Mouse (Mus musculus): Measurements from ENCODE around the gene C9. TPM values are rescaled to one million over a fixed set of nuclear protein-coding genes. Genes with fewer than 3 reads are reported as not detected.

Gene C9
- polyA plus RNA-seq (2012; rRNA removed) = 0.10 TPM in 1 of 2 replicates, not detected in the other

DNA sequence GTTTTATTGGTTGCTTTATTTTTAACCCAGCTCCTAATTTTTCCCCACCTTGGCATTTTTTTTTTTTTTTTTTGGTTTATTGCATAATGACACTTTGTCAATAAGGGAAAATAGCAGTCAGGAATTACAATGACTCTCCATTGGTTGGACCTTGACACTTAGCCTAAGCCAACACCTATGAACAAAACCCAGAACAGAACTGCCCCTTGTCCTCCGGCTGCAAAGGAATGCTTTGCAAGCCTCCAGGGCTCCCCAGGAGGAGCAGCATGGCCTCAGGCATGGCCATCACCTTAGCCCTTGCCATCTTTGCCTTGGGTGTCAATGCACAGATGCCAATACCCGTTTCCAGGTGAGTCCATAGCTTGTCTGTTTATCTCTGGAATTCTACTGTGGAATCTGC is at the start of gene C9:
Gene C9 (plus strand): TSS at position 193 of the 400 bp plus-strand sequence.
- no peak for DNase-seq (ENCODE audit: low read depth)
- TF ChIP-seq CTCF (IDR thresholded peaks at IDR 0.05; ENCODE audit: borderline replicate concordance, extremely low read depth, insufficient read depth, insufficient read length) = no peak
- TF ChIP-seq POLR2A (IDR thresholded peaks at IDR 0.05; ENCODE audit: borderline replicate concordance, extremely low read depth, insufficient read depth, insufficient read length, poor library complexity, severe bottlenecking) = no peak

DNA sequence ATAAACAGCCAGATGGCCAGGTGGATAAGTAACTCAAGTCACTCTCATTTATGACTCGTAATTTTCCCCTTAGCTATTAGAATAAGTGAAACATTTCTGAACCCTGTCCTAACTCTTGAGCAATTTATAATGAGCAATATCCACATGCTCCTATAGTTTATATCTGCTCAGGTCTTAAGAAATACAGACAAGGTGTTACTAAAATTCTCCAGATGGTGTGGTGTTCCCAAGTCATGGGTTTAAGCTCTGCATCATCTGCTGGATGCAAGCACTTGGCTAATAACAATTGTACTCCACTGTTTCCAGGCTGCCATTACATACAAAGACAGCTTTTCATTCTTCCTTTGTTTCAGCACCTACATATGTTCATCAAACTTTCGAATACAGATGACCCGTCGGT is 46.9 kb upstream of the C9 start:
- TF ChIP-seq POLR2A (IDR thresholded peaks at IDR 0.05; ENCODE audit: borderline replicate concordance, extremely low read depth, insufficient read depth, insufficient read length, poor library complexity, severe bottlenecking) (no peak), CTCF (IDR thresholded peaks at IDR 0.05; ENCODE audit: borderline replicate concordance, extremely low read depth, insufficient read depth, insufficient read length) (no peak)
- DNase-seq (ENCODE audit: low read depth) = no peak

DNA sequence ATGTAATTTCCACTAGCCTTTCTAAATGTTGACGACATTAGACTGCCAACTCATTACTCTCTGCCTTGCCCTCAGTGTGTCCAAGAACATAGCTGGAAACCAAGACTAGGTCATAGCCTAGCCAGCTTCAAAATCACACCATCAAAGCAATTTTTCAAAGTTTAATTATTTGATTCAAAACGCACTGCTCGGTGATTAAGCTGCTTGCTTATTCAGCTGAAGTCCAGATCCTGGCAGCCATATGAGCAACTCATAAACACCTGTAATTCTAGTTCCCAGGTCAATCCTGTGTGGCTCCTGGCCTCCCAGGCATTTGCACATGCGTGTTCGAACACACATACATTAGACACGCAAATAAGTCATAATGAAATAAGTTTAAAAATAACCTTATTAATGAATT is 46.2 kb upstream of the C9 start:
- TF ChIP-seq POLR2A (IDR thresholded peaks at IDR 0.05; ENCODE audit: borderline replicate concordance, extremely low read depth, insufficient read depth, insufficient read length, poor library complexity, severe bottlenecking) (no peak), CTCF (IDR thresholded peaks at IDR 0.05; ENCODE audit: borderline replicate concordance, extremely low read depth, insufficient read depth, insufficient read length) (no peak)
- no peak for DNase-seq (ENCODE audit: low read depth)

DNA sequence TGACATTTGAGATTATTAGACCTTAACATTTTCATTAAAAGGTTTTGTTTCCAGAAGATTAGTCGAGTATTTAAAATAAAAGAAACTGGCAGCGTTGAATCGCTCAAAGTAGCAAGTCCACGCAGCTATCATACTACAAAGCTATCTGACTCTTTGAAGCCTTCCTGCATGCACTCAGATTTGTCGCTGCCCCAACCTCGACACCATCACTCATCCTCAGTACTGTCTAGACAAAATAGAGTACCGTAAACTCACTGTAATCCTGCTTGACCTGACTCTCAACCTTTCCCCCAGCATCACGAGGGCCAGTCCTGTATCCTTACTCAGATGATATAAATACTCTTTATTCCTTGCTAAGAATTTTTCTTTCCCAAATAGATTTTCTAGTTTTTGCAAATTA is 45.0 kb upstream of the C9 start:
- DNase-seq (ENCODE audit: low read depth) = no peak
- TF ChIP-seq CTCF (IDR thresholded peaks at IDR 0.05; ENCODE audit: borderline replicate concordance, extremely low read depth, insufficient read depth, insufficient read length) (no peak), POLR2A (IDR thresholded peaks at IDR 0.05; ENCODE audit: borderline replicate concordance, extremely low read depth, insufficient read depth, insufficient read length, poor library complexity, severe bottlenecking) (no peak)

DNA sequence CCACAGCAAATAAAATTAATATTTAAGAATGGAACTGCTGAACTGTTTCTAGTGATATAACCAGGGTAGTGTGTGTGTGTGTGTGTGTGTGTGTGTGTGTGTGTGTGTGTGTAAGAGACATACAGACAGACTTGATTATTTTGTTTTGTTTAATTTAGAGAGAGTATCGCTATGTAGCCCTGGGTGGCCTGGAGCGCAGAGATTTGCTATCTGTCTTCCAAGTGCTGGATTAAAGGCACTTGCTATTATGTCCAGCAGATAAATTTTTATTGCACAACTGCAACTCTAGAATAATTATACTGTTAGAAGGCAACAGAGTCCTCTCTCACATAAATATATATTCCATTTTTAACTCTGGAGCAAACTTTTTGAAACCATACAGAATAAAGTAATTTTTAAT is 42.7 kb upstream of the C9 start:
- TF ChIP-seq CTCF (IDR thresholded peaks at IDR 0.05; ENCODE audit: borderline replicate concordance, extremely low read depth, insufficient read depth, insufficient read length) = no peak
- TF ChIP-seq POLR2A (IDR thresholded peaks at IDR 0.05; ENCODE audit: borderline replicate concordance, extremely low read depth, insufficient read depth, insufficient read length, poor library complexity, severe bottlenecking) = no peak
- DNase-seq (ENCODE audit: low read depth) = no peak

DNA sequence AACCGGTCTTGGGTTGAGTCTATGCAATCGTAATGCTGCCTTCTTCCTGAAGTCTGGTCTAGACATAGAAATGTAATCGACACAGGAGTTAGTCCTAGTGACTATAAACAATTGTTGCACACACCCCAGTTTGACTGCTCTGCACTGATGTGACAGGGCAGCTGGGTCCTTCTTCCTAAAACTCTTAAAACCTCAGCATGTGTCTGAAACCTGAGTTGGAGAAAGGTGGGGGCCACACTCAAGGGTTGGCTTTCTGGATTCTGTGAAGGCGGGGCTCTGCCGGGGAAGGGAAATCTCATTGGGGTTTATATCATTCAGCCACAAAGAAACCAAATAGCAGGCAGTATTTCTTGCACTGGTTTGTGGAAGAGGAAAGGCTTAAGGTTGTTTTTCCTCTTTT is 41.0 kb upstream of the C9 start:
- TF ChIP-seq POLR2A (IDR thresholded peaks at IDR 0.05; ENCODE audit: borderline replicate concordance, extremely low read depth, insufficient read depth, insufficient read length, poor library complexity, severe bottlenecking) (no peak), CTCF (IDR thresholded peaks at IDR 0.05; ENCODE audit: borderline replicate concordance, extremely low read depth, insufficient read depth, insufficient read length) (no peak)

DNA sequence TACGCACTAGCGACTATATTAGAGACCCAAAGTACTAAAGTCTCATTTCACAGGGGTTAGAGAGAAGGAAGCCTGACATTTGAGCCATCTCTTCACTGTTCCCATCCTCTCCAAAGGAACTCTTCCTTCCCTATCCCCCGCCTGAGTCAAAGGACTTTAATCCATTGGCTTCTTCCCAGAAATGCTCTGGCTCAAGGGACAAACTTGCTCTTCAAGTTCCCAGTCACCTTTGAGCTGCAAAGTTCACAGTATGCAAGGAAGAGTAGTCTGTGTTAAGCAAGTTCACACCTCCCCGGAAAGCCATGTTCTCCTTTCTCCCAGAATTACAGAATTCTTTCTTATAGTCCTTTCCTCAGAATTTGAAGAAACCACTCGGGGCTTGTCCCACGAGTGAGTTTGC is 38.4 kb upstream of the C9 start:
- TF ChIP-seq CTCF (IDR thresholded peaks at IDR 0.05; ENCODE audit: borderline replicate concordance, extremely low read depth, insufficient read depth, insufficient read length) = no peak
- no peak for TF ChIP-seq POLR2A (IDR thresholded peaks at IDR 0.05; ENCODE audit: borderline replicate concordance, extremely low read depth, insufficient read depth, insufficient read length, poor library complexity, severe bottlenecking)
- no peak for DNase-seq (ENCODE audit: low read depth)

More for the DNA sequence above, 41.0 kb upstream of the C9 start:
- no peak for DNase-seq (ENCODE audit: low read depth)

DNA sequence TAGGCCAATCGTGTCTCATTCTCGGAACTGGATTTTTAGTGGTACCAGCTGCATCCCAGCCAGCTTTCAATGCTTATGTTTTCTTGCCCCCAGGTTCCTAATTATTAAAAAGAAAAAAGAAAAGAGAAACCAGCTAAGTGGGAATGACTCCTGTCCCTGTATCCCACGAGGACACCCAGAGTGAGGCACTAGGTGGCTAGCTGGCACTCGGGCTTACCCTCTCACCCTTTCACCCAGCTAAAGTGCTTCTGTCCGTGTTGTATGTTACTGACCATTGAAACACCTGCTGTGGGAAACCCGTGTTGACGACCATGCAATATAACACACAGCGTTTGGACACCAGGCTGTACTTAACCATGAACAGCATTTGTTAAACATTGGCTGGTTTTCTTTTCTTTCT is 36.1 kb upstream of the C9 start:
- TF ChIP-seq POLR2A (IDR thresholded peaks at IDR 0.05; ENCODE audit: borderline replicate concordance, extremely low read depth, insufficient read depth, insufficient read length, poor library complexity, severe bottlenecking) (no peak), CTCF (IDR thresholded peaks at IDR 0.05; ENCODE audit: borderline replicate concordance, extremely low read depth, insufficient read depth, insufficient read length) (no peak)
- DNase-seq (ENCODE audit: low read depth) = no peak

DNA sequence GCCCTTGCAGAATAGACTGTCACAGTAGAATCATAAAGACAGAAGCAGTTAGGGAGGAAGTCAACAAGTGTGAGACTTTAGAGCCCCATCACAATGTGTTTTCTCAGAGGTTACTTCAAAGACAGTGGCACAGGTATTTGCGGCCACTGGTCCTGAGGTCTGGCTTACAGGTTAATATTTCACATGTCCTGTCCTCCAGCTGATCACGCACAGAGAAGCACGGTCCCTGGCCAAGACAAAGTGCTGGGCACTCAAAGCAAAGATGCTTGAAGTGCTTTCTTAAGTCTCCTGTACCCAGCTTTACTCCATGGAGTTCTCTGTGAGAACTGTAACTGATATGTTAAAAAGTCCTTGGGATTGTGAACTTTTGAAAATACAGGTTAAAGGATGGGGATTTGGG is 35.0 kb upstream of the C9 start:
- TF ChIP-seq CTCF (IDR thresholded peaks at IDR 0.05; ENCODE audit: borderline replicate concordance, extremely low read depth, insufficient read depth, insufficient read length) (no peak), POLR2A (IDR thresholded peaks at IDR 0.05; ENCODE audit: borderline replicate concordance, extremely low read depth, insufficient read depth, insufficient read length, poor library complexity, severe bottlenecking) (no peak)
- DNase-seq (ENCODE audit: low read depth) = no peak

DNA sequence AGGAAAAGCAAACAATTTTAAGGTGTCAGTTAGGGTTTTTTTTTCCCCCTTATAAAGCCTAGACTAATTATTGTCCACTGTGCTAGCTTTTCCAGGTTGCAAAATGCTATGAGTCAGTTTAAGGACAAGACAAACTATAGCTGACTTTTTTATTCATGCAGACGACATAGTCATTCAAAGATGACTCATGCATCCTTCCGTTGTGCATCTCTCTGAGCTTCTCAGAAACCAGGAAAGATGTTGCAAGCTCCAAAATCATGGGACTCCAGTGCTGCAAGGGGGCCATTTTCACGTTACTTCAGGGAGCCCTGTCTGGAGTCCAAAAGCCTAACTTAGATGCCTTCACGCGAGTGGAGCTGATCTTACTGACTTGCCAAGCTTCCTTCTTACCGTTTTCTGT is 33.8 kb upstream of the C9 start:
- TF ChIP-seq POLR2A (IDR thresholded peaks at IDR 0.05; ENCODE audit: borderline replicate concordance, extremely low read depth, insufficient read depth, insufficient read length, poor library complexity, severe bottlenecking) (no peak), CTCF (IDR thresholded peaks at IDR 0.05; ENCODE audit: borderline replicate concordance, extremely low read depth, insufficient read depth, insufficient read length) (no peak)

DNA sequence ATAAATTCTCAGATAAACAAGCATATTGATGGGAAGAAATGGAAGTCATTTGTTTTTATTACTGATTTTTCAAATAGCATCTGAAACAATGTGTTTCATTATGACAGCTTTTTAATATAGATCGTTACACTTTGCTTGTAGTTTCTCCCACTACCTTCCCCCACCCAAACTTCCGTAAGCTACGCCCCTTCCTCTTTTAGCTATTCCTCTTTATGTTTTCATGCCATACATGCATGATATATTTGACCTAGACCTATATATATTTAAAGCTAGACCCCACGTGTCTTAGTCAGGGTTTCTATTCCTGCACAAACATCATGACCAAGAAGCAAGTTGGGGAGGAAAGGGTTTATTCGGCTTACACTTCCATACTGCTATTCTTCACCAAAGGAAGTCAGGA is 29.8 kb upstream of the C9 start:
- TF ChIP-seq CTCF (IDR thresholded peaks at IDR 0.05; ENCODE audit: borderline replicate concordance, extremely low read depth, insufficient read depth, insufficient read length) = no peak
- TF ChIP-seq POLR2A (IDR thresholded peaks at IDR 0.05; ENCODE audit: borderline replicate concordance, extremely low read depth, insufficient read depth, insufficient read length, poor library complexity, severe bottlenecking) = no peak
- no peak for DNase-seq (ENCODE audit: low read depth)

More for the DNA sequence above, 33.8 kb upstream of the C9 start:
- DNase-seq (ENCODE audit: low read depth) = no peak

DNA sequence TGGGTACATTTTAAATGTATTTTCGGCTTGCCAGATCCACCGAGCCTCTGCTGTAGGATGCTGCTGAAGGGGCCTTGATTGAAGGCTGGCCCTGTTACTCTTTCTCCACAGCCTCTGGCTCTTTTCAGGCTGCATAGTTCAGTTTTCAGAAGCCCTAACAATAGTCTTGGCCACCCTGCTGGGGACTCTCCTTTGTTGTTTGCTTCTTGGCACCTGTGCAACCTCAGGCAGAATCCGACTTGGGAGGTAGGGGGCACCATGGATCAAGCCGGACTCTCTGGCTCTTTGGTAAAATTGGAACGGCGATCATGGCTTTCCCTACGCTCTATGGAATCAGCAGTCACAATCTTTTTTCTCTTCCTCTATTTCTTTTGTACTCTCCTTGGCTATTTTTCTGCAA is 13.3 kb upstream of the C9 start:
- peak; percentile 62 for DNase-seq (ENCODE audit: low read depth)
- no peak for TF ChIP-seq CTCF (IDR thresholded peaks at IDR 0.05; ENCODE audit: borderline replicate concordance, extremely low read depth, insufficient read depth, insufficient read length)
- TF ChIP-seq POLR2A (IDR thresholded peaks at IDR 0.05; ENCODE audit: borderline replicate concordance, extremely low read depth, insufficient read depth, insufficient read length, poor library complexity, severe bottlenecking) = no peak
